Mouse (Mus musculus) Muller cell, postnatal 12 days (primary cell): Measurements from ENCODE around the gene Gm27235.
"Not testable (repeated sequence)": the region's sequence is repeated elsewhere in the genome, so short reads cannot be mapped to it uniquely, and the experiment has no call there.

Experiments used
- DNase-seq: peaks from one replicate; pipeline ENCODE4 v3.0.0-alpha.2; 2015; ENCODE audit errors: inconsistent ontology term

Gene Gm27235

DNA sequence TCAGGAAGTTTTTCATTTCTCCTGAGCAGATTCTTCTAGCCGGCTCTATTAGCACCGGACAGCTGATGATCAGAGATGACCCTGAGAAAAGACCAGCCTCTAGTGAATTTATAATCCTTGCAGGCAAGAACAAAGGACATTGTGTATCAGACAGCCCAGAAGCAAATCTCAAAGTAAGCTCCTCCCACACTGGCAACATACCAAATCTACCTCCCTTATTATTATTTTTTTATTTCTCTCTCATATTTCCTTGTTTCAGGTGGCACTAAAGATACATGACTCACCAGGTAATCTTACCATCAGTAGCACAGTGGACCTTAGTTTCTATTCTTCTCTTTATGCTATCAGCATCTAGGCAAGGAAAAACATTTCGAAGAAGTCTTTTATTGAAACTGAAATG lies at the start of gene Gm27235, which contains the start of gene D730048I06Rik:
Gene Gm27235, minus strand, starts transcription at position 101 of the 400 bp plus-strand sequence.
Gene D730048I06Rik, minus strand, starts transcription at position 112 of the 400 bp plus-strand sequence.
- DNase-seq, result no peak

- DNase-seq, result not testable (repeated sequence)
Observed at GRCm38 (mm10) chr9:35817881-35818280, 28.0 kb upstream of the Gm27235 start.

GRCm38 (mm10) chr9:35798146-35798545 lies 8.2 kb upstream of the Gm27235 start:
- DNase-seq, result no peak

- DNase-seq, result no peak
Observed at GRCm38 (mm10) chr9:35778009-35778408, 11.9 kb downstream of the Gm27235 start, which contains the start of gene Gm17727. Gene Gm17727 (minus strand): TSS chr9:35778109.

GRCm38 (mm10) chr9:35756843-35757242 lies 33.1 kb downstream of the Gm27235 start:
- DNase-seq, result no peak

DNA sequence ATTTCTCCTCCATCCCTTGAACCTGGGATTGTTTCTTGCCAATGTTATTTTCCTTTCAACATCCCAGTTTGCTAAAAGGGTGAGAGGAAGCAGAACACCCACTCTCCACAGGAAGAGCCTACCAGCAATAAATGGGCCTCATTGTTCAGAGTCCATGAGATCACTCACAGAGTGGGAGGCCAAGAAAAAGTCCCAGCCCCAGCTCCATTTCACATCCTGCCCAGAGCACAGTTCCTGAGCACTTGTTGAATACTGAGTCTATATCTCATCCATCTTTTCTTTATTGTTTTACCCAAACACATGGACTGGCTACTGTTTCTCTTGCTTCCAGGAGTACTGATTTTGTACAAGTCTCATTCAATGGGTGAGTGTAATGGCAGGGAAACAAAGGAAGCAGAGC lies 49.2 kb downstream of the Gm27235 start, which contains the start of gene Gm17677:
Gene Gm17677, plus strand, starts transcription at position 301 of the 400 bp plus-strand sequence.
- DNase-seq, result peak; percentile 20
